Mouse (Mus musculus) neural tube, embryonic 15.5 days (tissue): Measurements from ENCODE around the gene Rcn3. TPM values are rescaled to one million over a fixed set of nuclear protein-coding genes. Genes with fewer than 3 reads are reported as not detected.
"Not testable (repeated sequence)": the region's sequence is repeated elsewhere in the genome, so short reads cannot be mapped to it uniquely, and the experiment has no call there.

ENCODE experiments used
- ATAC-seq: fragments of 200-750 bp; cut with Nextera tagmentation; 2 replicates; pipeline ENCODE4 v1.8.0; 2017; ENCODE audit warnings: mild to moderate bottlenecking, moderate TSS enrichment, moderate library complexity; ENCODE audit not compliant: low FRiP score
- H3K27ac ChIP-seq: fragments of 300-500 bp; sonication (generic); replicated peaks from 2 replicates; pipeline ENCODE4 v1.5.1; 2015; ENCODE audit warnings: mild to moderate bottlenecking, inconsistent platforms
- H3K27me3 ChIP-seq: fragments of 300-500 bp; sonication (generic); replicated peaks from 2 replicates; pipeline ENCODE4 v1.6.1; 2015; ENCODE audit warnings: inconsistent platforms
- H3K36me3 ChIP-seq: fragments of 300-500 bp; sonication (generic); 2 replicates; pipeline ENCODE4 v1.6.1; 2015; ENCODE audit warnings: inconsistent platforms
- H3K4me1 ChIP-seq: fragments of 300-500 bp; sonication (generic); 2 replicates; pipeline ENCODE4 v1.6.1; 2015; ENCODE audit warnings: inconsistent platforms
- H3K4me2 ChIP-seq: fragments of 300-500 bp; sonication (generic); 2 replicates; pipeline ENCODE4 v1.6.1; 2015; ENCODE audit warnings: inconsistent platforms, mild to moderate bottlenecking, moderate library complexity
- H3K4me3 ChIP-seq: fragments of 300-500 bp; sonication (generic); replicated peaks from 2 replicates; pipeline ENCODE4 v1.5.1; 2015; ENCODE audit warnings: mild to moderate bottlenecking, inconsistent platforms
- H3K9ac ChIP-seq: fragments of 300-500 bp; sonication (generic); replicated peaks from 2 replicates; pipeline ENCODE4 v1.6.1; 2015; ENCODE audit warnings: mild to moderate bottlenecking, inconsistent platforms
- H3K9me3 ChIP-seq: fragments of 300-500 bp; sonication (generic); replicated peaks from 2 replicates; pipeline ENCODE4 v1.6.1; 2016; ENCODE audit warnings: inconsistent platforms
- WGBS: fragments of 180-500 bp; shearing (Covaris S2); methylation state at CpG from one replicate; pipeline ENCODE4 v1.1.7; 2015; ENCODE audit warnings: mixed read lengths; 5-methylcytosine and 5-hydroxymethylcytosine counted together
- polyA plus RNA-seq: library from polyadenylated mRNA; unstranded; fragments of >200 nt; fragmentation: Nextera tagmentation; extraction: Ambion mirVana; gene quantifications from 2 replicates; pipeline ENCODE4 v1.2.1, GENCODE M21; 2015

Gene Rcn3
- polyA plus RNA-seq, 1 experiment from 2014 or later: 112 TPM

- H3K27me3 ChIP-seq: no peaks in the 10 kb centered on the region
- peaks cover 72% of the 10 kb centered on the region for H3K36me3 ChIP-seq
- WGBS: 89% methylated on average over 15 of the region's 15 CpGs
- H3K9ac ChIP-seq: peak overlapping the region; percentile 94
- H3K9me3 ChIP-seq: no peaks in the 10 kb centered on the region
- peak overlapping the region; percentile 66 for H3K4me2 ChIP-seq
- H3K4me1 ChIP-seq: peaks cover 52% of the 10 kb centered on the region
- no peak for ATAC-seq
- H3K4me3 ChIP-seq: peak overlapping the region; percentile 89
- H3K27ac ChIP-seq: peak overlapping the region; percentile 92; the same call in 1 of the 2 replicates
Observed at GRCm38 (mm10) chr7:45122561-45123185, 30.7 kb upstream of the Rcn3 start.

- Histone ChIP-seq H3K27me3 (no peaks in the 10 kb centered on the region), H3K4me1 (peaks cover 45% of the 10 kb centered on the region), H3K9ac (no peak overlapping the region; the same call in 1 of the 2 replicates), H3K36me3 (peaks cover 68% of the 10 kb centered on the region), H3K4me3 (no peak overlapping the region), H3K4me2 (peak overlapping the region; percentile 15; the same call in 1 of the 2 replicates), H3K9me3 (no peaks in the 10 kb centered on the region), H3K27ac (no peak overlapping the region)
- ATAC-seq: no peak
Observed at GRCm38 (mm10) chr7:45121966-45122365, 29.9 kb upstream of the Rcn3 start.

GRCm38 (mm10) chr7:45121404-45121803 lies 29.4 kb upstream of the Rcn3 start:
- H3K4me1 ChIP-seq: peaks cover 39% of the 10 kb centered on the region
- H3K27ac ChIP-seq: no peak overlapping the region
- peaks cover 63% of the 10 kb centered on the region for H3K36me3 ChIP-seq
- WGBS: 72% methylated on average over 8 of the region's 8 CpGs
- no peak overlapping the region for H3K4me3 ChIP-seq
- H3K9me3 ChIP-seq: no peaks in the 10 kb centered on the region
- no peak for ATAC-seq
- no peak overlapping the region for H3K9ac ChIP-seq
- H3K27me3 ChIP-seq: no peaks in the 10 kb centered on the region
- peak overlapping the region; percentile 15; the same call in 1 of the 2 replicates for H3K4me2 ChIP-seq

GRCm38 (mm10) chr7:45119780-45120709 lies 28.0 kb upstream of the Rcn3 start:
- Histone ChIP-seq H3K9ac (0 out of 2 replicates have a peak overlapping the region, but pooled peaks have one; percentile 5), H3K4me3 (no peak overlapping the region), H3K27ac (no peak overlapping the region), H3K4me1 (peaks cover 25% of the 10 kb centered on the region), H3K27me3 (no peaks in the 10 kb centered on the region), H3K9me3 (no peaks in the 10 kb centered on the region), H3K36me3 (peaks cover 49% of the 10 kb centered on the region), H3K4me2 (no peak overlapping the region)
- 77% methylated on average over 5 of the region's 5 CpGs for WGBS
- no peak for ATAC-seq

- peaks cover 48% of the 10 kb centered on the region for H3K36me3 ChIP-seq
Observed at GRCm38 (mm10) chr7:45118336-45118735, 26.3 kb upstream of the Rcn3 start.

GRCm38 (mm10) chr7:45117566-45117965 lies 25.5 kb upstream of the Rcn3 start:
- no peak overlapping the region for H3K27ac ChIP-seq
- peaks cover 11% of the 10 kb centered on the region for H3K4me1 ChIP-seq
- no peak overlapping the region for H3K4me2 ChIP-seq
- H3K9me3 ChIP-seq: no peaks in the 10 kb centered on the region
- no peak overlapping the region for H3K4me3 ChIP-seq
- 84% methylated on average over 8 of the region's 8 CpGs for WGBS
- H3K9ac ChIP-seq: no peak overlapping the region
- no peaks in the 10 kb centered on the region for H3K27me3 ChIP-seq
- no peak for ATAC-seq
- H3K36me3 ChIP-seq: peaks cover 42% of the 10 kb centered on the region

More at GRCm38 (mm10) chr7:45118336-45118735, 26.3 kb upstream of the Rcn3 start:
- ATAC-seq: no peak
- H3K27me3 ChIP-seq: no peaks in the 10 kb centered on the region
- no peak overlapping the region for H3K4me3 ChIP-seq
- no peak overlapping the region for H3K9ac ChIP-seq
- no peaks in the 10 kb centered on the region for H3K9me3 ChIP-seq
- no peak overlapping the region for H3K4me2 ChIP-seq
- no peak overlapping the region for H3K27ac ChIP-seq
- H3K4me1 ChIP-seq: peaks cover 19% of the 10 kb centered on the region
- WGBS: 89% methylated on average over 6 of the region's 6 CpGs

GRCm38 (mm10) chr7:45113476-45113875 lies 21.5 kb upstream of the Rcn3 start:
- Histone ChIP-seq H3K27me3 (no peaks in the 10 kb centered on the region), H3K4me1 (no peaks in the 10 kb centered on the region), H3K36me3 (0 out of 2 replicates have a peak, but pooled peaks cover 4% of the 10 kb centered on the region), H3K9me3 (no peaks in the 10 kb centered on the region), H3K4me2 (no peak overlapping the region), H3K27ac (no peak overlapping the region), H3K4me3 (no peak overlapping the region), H3K9ac (no peak overlapping the region)
- WGBS: 83% methylated on average over 2 of the region's 2 CpGs
- ATAC-seq: no peak

- Histone ChIP-seq H3K9me3 (no peaks in the 10 kb centered on the region), H3K4me2 (no peak overlapping the region), H3K27ac (no peak overlapping the region), H3K9ac (no peak overlapping the region), H3K4me1 (no peaks in the 10 kb centered on the region), H3K4me3 (no peak overlapping the region), H3K27me3 (no peaks in the 10 kb centered on the region), H3K36me3 (no peaks in the 10 kb centered on the region)
- WGBS: 71% methylated on average over 3 of the region's 3 CpGs
- no peak for ATAC-seq
Observed at GRCm38 (mm10) chr7:45112529-45112928, 20.5 kb upstream of the Rcn3 start.

GRCm38 (mm10) chr7:45111940-45112339 lies 19.9 kb upstream of the Rcn3 start:
- H3K9ac ChIP-seq: no peak overlapping the region
- no peaks in the 10 kb centered on the region for H3K36me3 ChIP-seq
- H3K4me2 ChIP-seq: no peak overlapping the region
- no peak overlapping the region for H3K4me3 ChIP-seq
- no peak overlapping the region for H3K27ac ChIP-seq
- no peaks in the 10 kb centered on the region for H3K27me3 ChIP-seq
- H3K4me1 ChIP-seq: no peaks in the 10 kb centered on the region
- ATAC-seq: no peak
- no peaks in the 10 kb centered on the region for H3K9me3 ChIP-seq
- WGBS: 72% methylated on average over 2 of the region's 2 CpGs

GRCm38 (mm10) chr7:45110089-45110488 lies 18.1 kb upstream of the Rcn3 start:
- not testable (repeated sequence) for ATAC-seq, H3K27ac ChIP-seq, H3K4me3 ChIP-seq, H3K36me3 ChIP-seq, H3K9ac ChIP-seq, H3K4me1 ChIP-seq, H3K4me2 ChIP-seq, H3K9me3 ChIP-seq, H3K27me3 ChIP-seq
- 88% methylated on average over 4 of the region's 4 CpGs for whole genome bisulfite sequencing

- ATAC-seq: no peak
- no peak overlapping the region for H3K27ac ChIP-seq
- no peak overlapping the region for H3K4me2 ChIP-seq
- no peaks in the 10 kb centered on the region for H3K4me1 ChIP-seq
- whole genome bisulfite sequencing: 59% methylated on average over 5 of the region's 5 CpGs
- no peaks in the 10 kb centered on the region for H3K36me3 ChIP-seq
- H3K27me3 ChIP-seq: no peaks in the 10 kb centered on the region
- H3K9ac ChIP-seq: no peak overlapping the region
- no peaks in the 10 kb centered on the region for H3K9me3 ChIP-seq
- no peak overlapping the region for H3K4me3 ChIP-seq
Observed at GRCm38 (mm10) chr7:45107052-45107645, 15.1 kb upstream of the Rcn3 start.
